Mouse (Mus musculus) hindbrain, embryonic 15.5 days (tissue): ENCODE data around the gene Fhod1. TPM values are rescaled to one million over a fixed set of nuclear protein-coding genes. Genes with fewer than 3 reads are reported as not detected.

Source experiments
- ATAC-seq: fragments of 200-750 bp; cut with Nextera tagmentation; 2 replicates; pipeline ENCODE4 v1.8.0; 2017; ENCODE audit warnings: low read depth, moderate number of reproducible peaks, moderate TSS enrichment; ENCODE audit not compliant: low FRiP score
- H3K27ac ChIP-seq: fragments of 300-500 bp; sonication (generic); replicated peaks from 2 replicates; pipeline ENCODE4 v1.5.1; 2015; ENCODE audit warnings: mild to moderate bottlenecking, inconsistent platforms
- H3K27me3 ChIP-seq: fragments of 300-500 bp; sonication (generic); 2 replicates; pipeline ENCODE4 v1.6.1; 2015; ENCODE audit warnings: control low read depth, inconsistent platforms
- H3K36me3 ChIP-seq: fragments of 300-500 bp; sonication (generic); 2 replicates; pipeline ENCODE4 v1.6.1; 2015; ENCODE audit warnings: control low read depth, inconsistent platforms
- H3K4me1 ChIP-seq: fragments of 300-500 bp; sonication (generic); replicated peaks from 2 replicates; pipeline ENCODE4 v1.6.1; 2015; ENCODE audit warnings: control low read depth, inconsistent platforms
- H3K4me2 ChIP-seq: fragments of 300-500 bp; sonication (generic); 2 replicates; pipeline ENCODE4 v1.6.1; 2015; ENCODE audit warnings: moderate library complexity, mild to moderate bottlenecking, inconsistent platforms
- H3K4me3 ChIP-seq: fragments of 300-500 bp; sonication (generic); 2 replicates; pipeline ENCODE4 v1.5.1; 2015; ENCODE audit warnings: mild to moderate bottlenecking, inconsistent platforms
- H3K9ac ChIP-seq: fragments of 300-500 bp; sonication (generic); 2 replicates; pipeline ENCODE4 v1.6.1; 2015; ENCODE audit warnings: inconsistent platforms
- H3K9me3 ChIP-seq: fragments of 300-500 bp; sonication (generic); 2 replicates; pipeline ENCODE4 v1.6.1; 2016; ENCODE audit warnings: control low read depth, inconsistent platforms
- WGBS: fragments of 180-500 bp; shearing (Covaris S2); methylation state at CpG from one replicate; pipeline ENCODE4 v1.1.7; 2015; 5-methylcytosine and 5-hydroxymethylcytosine counted together
- polyA plus RNA-seq: library from polyadenylated mRNA; unstranded; fragments of >200 nt; fragmentation: Nextera tagmentation; extraction: Ambion mirVana; gene quantifications from 2 replicates; pipeline ENCODE4 v1.2.1, GENCODE M21; 2015

Fhod1 gene
- polyA plus RNA-seq, 1 experiment from 2014 or later, result 0.87 TPM

DNA sequence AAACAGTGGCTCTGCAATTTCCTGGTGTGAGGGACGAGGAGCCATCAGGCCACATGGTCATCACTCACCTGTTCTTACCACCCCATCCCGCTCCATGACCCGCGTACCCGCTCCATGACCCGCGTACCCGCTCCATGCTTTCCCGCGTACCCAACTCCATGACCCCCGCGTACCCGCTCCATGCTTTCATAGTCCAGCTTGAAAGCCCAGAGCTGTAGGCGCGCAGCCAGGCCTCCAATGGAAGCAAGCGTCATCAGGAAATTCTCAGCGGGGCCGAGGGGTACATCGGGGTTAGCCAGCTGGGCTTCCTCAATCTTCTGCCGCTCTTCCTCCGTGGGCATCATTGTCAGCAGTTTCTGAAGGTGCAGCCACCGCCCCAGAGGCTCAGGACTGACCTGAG, 16.3 kb downstream of the Fhod1 start:
- Histone ChIP-seq H3K4me3 (no peak overlapping the region), H3K9ac (no peak overlapping the region), H3K9me3 (no peaks in the 10 kb centered on the region), H3K27me3 (no peaks in the 10 kb centered on the region), H3K36me3 (peaks cover 41% of the 10 kb centered on the region), H3K27ac (no peak overlapping the region), H3K4me2 (no peak overlapping the region), H3K4me1 (peaks cover 10% of the 10 kb centered on the region)
- WGBS, result 94% methylated on average over 22 of the region's 22 CpGs
- no peak for ATAC-seq

DNA sequence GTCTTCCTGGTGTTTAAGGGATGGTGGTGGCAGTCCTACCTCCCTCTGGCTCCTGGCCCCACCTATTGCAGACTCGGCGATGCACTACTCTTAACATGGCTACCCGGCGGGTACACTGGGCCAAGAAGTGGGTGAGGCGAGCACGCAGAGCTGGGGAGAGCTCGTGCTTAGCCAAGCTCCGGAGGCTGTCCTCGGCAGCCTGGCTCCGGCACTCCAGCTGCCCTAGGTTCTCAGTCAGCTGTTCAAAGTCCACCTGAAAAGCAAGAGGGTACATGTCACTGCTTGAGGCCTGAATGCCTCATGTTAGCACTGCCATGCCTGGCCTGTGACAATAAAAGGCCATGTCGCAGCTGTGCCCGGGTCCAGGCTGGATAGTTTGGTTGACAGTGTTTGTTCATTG, 17.4 kb downstream of the Fhod1 start:
- WGBS, result 97% methylated on average over 12 of the region's 12 CpGs
- H3K27me3 ChIP-seq, result no peaks in the 10 kb centered on the region
- no peak for ATAC-seq
- no peak overlapping the region for H3K27ac ChIP-seq
- H3K4me1 ChIP-seq, result peaks cover 13% of the 10 kb centered on the region
- H3K36me3 ChIP-seq, result peaks cover 41% of the 10 kb centered on the region
- no peaks in the 10 kb centered on the region for H3K9me3 ChIP-seq
- no peak overlapping the region for H3K4me2 ChIP-seq
- H3K9ac ChIP-seq, result no peak overlapping the region
- H3K4me3 ChIP-seq, result no peak overlapping the region

DNA sequence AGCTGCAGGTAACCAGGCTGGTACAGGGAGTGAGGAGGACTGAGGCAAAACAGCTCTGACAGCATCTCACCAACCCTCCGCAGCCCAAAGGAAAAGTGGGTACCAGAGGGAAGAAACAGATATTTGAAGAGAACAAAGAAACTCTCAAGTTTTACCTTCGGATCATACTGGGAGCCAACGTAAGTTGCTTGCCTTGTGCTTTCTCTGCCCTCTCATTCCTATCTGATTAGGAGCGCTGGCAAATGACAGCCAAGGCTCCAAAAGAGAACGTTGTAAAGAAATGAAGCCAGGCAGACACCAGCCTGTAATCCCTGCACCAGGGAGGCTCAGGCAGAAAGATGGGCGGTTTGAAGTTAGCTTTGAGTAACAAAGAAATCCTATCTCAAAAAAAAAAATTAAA, 20.8 kb downstream of the Fhod1 start:
- H3K27me3 ChIP-seq, result no peaks in the 10 kb centered on the region
- no peaks in the 10 kb centered on the region for H3K9me3 ChIP-seq
- peaks cover 24% of the 10 kb centered on the region for H3K4me1 ChIP-seq
- H3K36me3 ChIP-seq, result peaks cover 44% of the 10 kb centered on the region
- ATAC-seq, result no peak
- 43% methylated on average over 6 of the region's 6 CpGs for WGBS
- peak overlapping the region; percentile 83 for H3K27ac ChIP-seq
- H3K4me3 ChIP-seq, result peak overlapping the region; percentile 68
- peak overlapping the region; percentile 90 for H3K4me2 ChIP-seq
- H3K9ac ChIP-seq, result peak overlapping the region; percentile 87

DNA sequence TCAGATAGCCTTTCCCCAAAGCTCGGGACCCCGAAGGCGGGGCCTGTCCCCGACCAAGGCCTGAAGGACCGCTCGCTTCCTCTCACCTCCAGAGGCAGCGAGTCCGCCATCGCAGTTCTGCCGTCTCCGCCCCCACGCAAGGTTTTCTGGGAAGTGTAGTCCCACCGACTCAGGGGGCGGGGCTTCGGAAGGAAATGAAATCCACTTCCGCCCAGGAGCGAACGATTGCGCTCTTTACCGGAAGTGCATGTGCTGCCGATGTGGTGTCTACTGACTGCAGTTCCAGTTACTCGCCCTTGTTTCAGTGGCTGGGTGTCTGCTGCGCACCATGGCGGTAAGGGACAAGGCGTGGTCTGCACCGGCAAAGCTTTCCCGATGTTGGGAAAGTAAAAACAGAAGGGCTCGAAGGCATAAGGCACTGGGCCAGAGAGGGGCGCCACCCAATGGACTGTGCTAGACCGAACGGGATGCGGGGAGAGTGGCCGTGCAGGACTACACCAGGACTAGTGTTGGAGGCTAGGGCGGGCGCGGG, 21.5 kb downstream of the Fhod1 start, which contains the start of the genes Lrrc29 and Tmem208:
Gene Lrrc29 (minus strand): TSS at position 138 of the 532 bp plus-strand sequence.
Gene Tmem208 (plus strand): TSS at position 214 of the 532 bp plus-strand sequence.
- peak within 1 kb of the TSS; percentile 87 for H3K9ac ChIP-seq
- H3K4me2 ChIP-seq, result peak within 1 kb of the TSS; percentile 90
- H3K4me3 ChIP-seq, result peak within 1 kb of the TSS; percentile 68
- H3K27me3 ChIP-seq, result no peaks in the 10 kb centered on the region
- under 1% methylated on average over 36 of the region's 36 CpGs for WGBS
- peak; percentile 94 for ATAC-seq
- H3K36me3 ChIP-seq, result peaks cover 36% of the 10 kb centered on the region
- H3K4me1 ChIP-seq, result peaks cover 24% of the 10 kb centered on the region
- H3K27ac ChIP-seq, result peak within 1 kb of the TSS; percentile 83
- no peaks in the 10 kb centered on the region for H3K9me3 ChIP-seq

DNA sequence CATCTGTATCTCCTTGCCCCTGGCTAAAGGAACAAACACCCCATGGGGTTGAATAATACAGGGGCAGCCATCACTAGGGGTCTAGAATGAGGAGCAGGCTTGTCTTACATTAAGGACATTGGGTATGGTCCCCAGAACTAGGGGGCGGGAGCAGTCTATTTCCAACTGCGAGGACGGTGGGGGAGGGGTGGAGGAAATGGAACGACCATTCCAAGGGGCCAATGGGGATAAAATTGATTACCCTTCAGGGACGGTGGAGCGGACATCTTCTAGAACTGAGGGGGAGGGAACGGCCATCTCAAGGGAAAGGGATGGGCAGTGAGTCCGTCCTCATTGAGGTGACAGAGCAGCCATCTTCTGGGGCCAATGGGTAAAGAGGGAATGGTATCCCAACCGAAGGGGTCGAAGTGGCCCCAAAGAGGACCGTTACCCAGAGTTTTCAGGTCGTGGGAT, 22.1 kb downstream of the Fhod1 start:
- Histone ChIP-seq H3K9me3 (no peaks in the 10 kb centered on the region), H3K9ac (peak overlapping the region; percentile 87), H3K36me3 (peaks cover 31% of the 10 kb centered on the region), H3K4me1 (peaks cover 24% of the 10 kb centered on the region), H3K27ac (peak overlapping the region; percentile 83), H3K27me3 (no peaks in the 10 kb centered on the region), H3K4me3 (peak overlapping the region; percentile 68), H3K4me2 (peak overlapping the region; percentile 90)
- peak; percentile 65 for ATAC-seq
- WGBS, result under 1% methylated on average over 12 of the region's 12 CpGs

DNA sequence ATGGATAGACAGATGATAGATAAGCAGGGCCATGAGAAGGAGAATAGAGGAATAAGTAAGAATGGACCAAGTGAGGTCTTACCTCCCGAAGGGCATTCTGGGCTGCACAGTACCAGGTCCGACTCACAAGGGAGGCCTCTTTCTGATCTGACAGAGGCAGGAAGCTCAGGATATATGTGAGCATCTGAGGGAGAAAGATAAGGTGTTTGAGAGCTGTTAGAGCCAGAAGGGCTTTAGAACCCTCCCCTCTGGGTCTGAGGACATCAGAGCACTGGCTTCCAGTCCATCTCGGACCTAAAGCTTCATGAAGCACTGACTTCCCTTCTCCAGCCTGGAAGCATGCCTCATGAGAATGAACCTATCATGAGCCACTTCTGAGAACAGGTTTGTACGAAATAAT, 24.6 kb downstream of the Fhod1 start:
- Histone ChIP-seq H3K9me3 (no peaks in the 10 kb centered on the region), H3K27ac (no peak overlapping the region), H3K4me2 (no peak overlapping the region), H3K27me3 (no peaks in the 10 kb centered on the region), H3K36me3 (peaks cover 18% of the 10 kb centered on the region), H3K4me1 (peaks cover 24% of the 10 kb centered on the region), H3K9ac (no peak overlapping the region), H3K4me3 (no peak overlapping the region)
- no peak for ATAC-seq
- 91% methylated on average over 4 of the region's 4 CpGs for WGBS

DNA sequence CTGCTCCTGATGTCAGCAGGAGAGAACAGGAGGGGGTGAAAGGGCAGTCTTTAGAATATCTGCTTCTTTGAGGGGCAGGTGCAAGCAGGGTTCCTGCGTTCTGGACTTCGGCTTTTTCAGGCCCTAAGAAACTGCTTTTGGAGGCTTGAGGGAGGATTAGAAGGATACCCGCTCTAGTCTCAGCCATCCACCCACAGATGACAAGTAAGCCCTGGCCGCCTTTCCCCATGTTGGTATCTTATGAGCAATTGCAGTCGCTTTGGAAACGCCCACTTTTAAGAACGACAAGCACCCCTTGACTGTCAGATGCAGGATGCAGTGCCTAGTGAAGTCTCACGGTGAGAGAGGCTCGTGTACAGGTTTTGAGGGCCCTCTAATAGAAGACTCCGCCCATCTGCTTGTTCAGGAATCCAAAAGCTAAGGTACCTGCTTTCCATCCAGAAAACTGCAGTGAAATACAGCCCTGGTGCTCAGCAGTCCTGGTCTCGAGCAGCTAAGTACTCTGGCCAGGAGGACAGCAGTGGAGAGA, 29.0 kb downstream of the Fhod1 start:
- Histone ChIP-seq H3K9ac (no peak overlapping the region), H3K27ac (no peak overlapping the region), H3K27me3 (no peaks in the 10 kb centered on the region), H3K36me3 (peaks cover 41% of the 10 kb centered on the region), H3K4me2 (no peak overlapping the region), H3K4me3 (no peak overlapping the region), H3K4me1 (no peaks in the 10 kb centered on the region), H3K9me3 (no peaks in the 10 kb centered on the region)
- 91% methylated on average over 11 of the region's 11 CpGs for WGBS
- no peak for ATAC-seq

DNA sequence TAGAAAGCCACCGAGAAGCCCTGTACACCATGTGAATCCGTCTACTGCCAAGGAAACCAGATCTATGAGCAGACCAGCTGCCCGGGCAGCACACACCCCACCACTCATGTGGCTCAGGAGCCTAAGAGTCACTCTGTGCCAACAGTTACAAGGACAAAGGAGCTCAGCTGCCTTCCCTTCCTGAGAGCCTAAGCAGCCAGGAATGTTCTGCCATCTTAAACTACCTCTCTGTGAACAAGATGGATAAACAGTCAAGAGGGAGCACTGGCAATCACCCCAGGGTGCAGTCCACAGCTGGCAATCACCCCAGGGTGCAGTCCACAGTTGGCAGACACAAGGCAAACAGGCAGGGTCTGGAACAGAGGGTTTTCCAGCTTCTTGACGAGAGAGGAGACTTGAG, 29.8 kb downstream of the Fhod1 start:
- ATAC-seq, result no peak
- H3K9ac ChIP-seq, result no peak overlapping the region
- peaks cover 49% of the 10 kb centered on the region for H3K36me3 ChIP-seq
- no peaks in the 10 kb centered on the region for H3K4me1 ChIP-seq
- H3K4me3 ChIP-seq, result no peak overlapping the region
- H3K27me3 ChIP-seq, result no peaks in the 10 kb centered on the region
- no peak overlapping the region for H3K4me2 ChIP-seq
- no peaks in the 10 kb centered on the region for H3K9me3 ChIP-seq
- no peak overlapping the region for H3K27ac ChIP-seq
- WGBS, result 72% methylated on average over 4 of the region's 4 CpGs

DNA sequence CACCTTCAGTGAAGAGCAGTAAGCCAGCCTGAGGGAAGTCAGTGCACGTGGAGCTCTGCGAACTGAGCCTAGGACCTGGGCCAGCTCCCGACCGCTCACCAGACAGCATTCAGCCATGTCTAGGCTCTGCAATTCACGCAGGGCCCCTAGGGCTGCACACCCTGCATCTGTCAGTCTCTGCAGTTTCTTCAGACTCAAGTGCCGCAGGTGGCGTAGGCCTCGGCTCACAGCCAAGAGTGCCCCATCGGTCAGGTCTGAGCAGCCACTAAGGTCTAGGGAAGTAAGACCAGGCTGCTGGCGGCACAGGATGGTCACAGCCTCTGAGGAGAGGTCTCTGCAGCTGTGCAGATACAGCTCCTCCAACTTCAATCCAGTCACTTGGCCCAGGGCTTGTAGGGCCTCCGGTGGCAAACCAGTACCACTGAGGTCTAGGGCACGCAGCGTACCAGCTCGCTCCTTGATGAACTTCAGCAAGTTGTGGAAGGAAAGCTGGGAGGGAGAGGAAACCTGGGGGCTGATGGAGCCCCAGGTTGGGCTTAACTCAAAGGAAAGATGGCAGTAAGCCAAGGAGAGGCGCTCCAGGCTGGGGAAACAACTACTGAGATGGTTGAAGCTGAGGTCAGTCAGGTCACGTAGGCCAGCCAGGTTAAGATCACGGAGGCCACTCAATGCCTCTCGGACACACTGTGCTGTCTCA, 32.5 kb downstream of the Fhod1 start:
- 89% methylated on average over 18 of the region's 18 CpGs for WGBS
- 0 out of 2 replicates have a peak, but pooled peaks have one; percentile 12 for ATAC-seq

DNA sequence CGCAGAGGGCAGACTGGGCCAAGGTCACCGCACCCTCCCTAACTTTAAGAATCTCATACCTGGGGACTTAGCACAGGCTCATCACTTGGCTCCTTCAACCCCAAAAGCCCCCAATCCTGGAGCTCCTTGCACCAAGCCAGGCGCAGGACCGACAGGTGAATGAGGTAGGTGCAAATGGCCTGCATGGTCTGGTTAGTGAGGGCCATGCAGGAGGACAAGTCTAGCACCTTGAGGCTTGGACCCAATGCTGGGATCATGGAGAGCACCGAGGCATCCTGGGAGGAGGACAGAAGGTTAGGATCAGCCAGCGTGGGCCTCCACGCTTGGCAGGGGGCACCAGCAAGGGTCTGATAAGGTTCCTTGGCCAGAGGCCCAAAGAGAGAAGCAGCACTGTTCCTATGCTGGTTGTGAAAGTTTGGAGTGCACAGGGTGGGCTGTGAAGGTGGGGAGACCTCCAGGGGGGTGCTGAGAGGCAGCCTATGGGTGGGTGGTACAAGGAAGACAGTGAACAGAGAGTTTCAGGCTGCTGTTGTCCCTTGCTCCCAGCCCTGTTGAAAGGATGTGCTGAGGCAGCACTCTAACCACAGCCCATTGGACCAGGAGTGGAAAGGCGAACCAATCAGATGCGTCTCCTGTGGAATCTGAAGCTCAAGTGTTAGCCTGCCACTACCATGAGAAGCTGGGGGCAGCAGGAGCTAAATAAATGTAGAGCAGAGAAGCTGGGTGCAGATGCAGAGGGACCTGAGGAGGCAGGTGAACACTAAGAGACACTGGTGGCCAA, 33.9 kb downstream of the Fhod1 start:
- no peaks in the 10 kb centered on the region for H3K4me1 ChIP-seq
- H3K27ac ChIP-seq, result no peak overlapping the region
- no peak overlapping the region for H3K4me3 ChIP-seq
- ATAC-seq, result no peak
- H3K27me3 ChIP-seq, result no peaks in the 10 kb centered on the region
- no peak overlapping the region for H3K4me2 ChIP-seq
- H3K36me3 ChIP-seq, result peaks cover 46% of the 10 kb centered on the region
- no peaks in the 10 kb centered on the region for H3K9me3 ChIP-seq
- no peak overlapping the region for H3K9ac ChIP-seq
- 83% methylated on average over 9 of the region's 9 CpGs for WGBS

More for the DNA sequence above, 32.5 kb downstream of the Fhod1 start:
- Histone ChIP-seq H3K9ac (no peak overlapping the region), H3K27ac (no peak overlapping the region), H3K36me3 (peaks cover 49% of the 10 kb centered on the region), H3K9me3 (no peaks in the 10 kb centered on the region), H3K4me2 (no peak overlapping the region), H3K4me3 (no peak overlapping the region), H3K4me1 (no peaks in the 10 kb centered on the region), H3K27me3 (no peaks in the 10 kb centered on the region)

DNA sequence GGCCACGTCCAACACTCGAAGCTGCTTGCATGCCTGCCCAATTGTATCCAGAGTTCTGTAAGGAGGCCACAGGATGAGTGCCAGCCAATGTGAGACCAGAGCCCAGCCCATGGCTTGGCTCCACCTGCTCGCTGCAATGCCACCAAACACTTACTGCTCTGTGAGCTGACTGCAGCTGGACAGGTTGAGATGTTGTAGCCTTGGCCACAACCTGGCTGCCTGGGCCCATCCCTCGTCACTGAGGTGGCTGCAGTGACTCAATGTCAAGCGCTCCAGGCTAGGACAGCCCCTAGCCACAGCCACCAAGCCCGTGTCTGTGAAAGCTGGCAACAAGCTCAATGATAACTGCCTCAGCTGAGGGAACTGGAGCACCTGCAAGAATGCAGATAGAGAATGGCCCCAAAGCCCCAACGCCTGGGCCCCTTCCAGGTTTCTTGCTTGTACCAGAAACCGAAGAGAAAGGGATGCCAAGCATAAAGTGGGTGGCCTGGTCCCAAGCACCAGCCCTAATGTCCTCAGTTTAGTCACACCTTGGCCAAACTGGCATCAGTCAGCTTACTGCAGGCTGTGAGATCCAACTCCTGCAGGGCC, 34.8 kb downstream of the Fhod1 start:
- ATAC-seq, result no peak
- H3K27me3 ChIP-seq, result no peaks in the 10 kb centered on the region
- no peaks in the 10 kb centered on the region for H3K4me1 ChIP-seq
- WGBS, result 94% methylated on average over 8 of the region's 8 CpGs
- H3K36me3 ChIP-seq, result peaks cover 50% of the 10 kb centered on the region
- H3K27ac ChIP-seq, result no peak overlapping the region
- H3K9ac ChIP-seq, result no peak overlapping the region
- H3K4me3 ChIP-seq, result no peak overlapping the region
- no peak overlapping the region for H3K4me2 ChIP-seq
- H3K9me3 ChIP-seq, result no peaks in the 10 kb centered on the region
